Mouse (Mus musculus) forebrain, embryonic 13.5 days (tissue): ENCODE measurements around the gene Slit3. TPM values are rescaled to one million over a fixed set of nuclear protein-coding genes. Genes with fewer than 3 reads are reported as not detected.

Experiments
- ATAC-seq: fragments of 200-750 bp; cut with Nextera tagmentation; 2 replicates; pipeline ENCODE4 v1.8.0; 2017
- H3K27ac ChIP-seq: fragments of 300-500 bp; sonication (generic); 2 replicates; pipeline ENCODE4 v1.5.1; 2015; ENCODE audit warnings: inconsistent platforms, mild to moderate bottlenecking, moderate library complexity
- H3K27me3 ChIP-seq: fragments of 300-500 bp; sonication (generic); 2 replicates; pipeline ENCODE4 v1.6.1; 2015; ENCODE audit warnings: mild to moderate bottlenecking, inconsistent platforms
- H3K36me3 ChIP-seq: fragments of 300-500 bp; sonication (generic); 2 replicates; pipeline ENCODE4 v1.6.1; 2015; ENCODE audit warnings: mild to moderate bottlenecking, inconsistent platforms; ENCODE audit not compliant: poor library complexity, severe bottlenecking
- H3K4me1 ChIP-seq: fragments of 300-500 bp; sonication (generic); 2 replicates; pipeline ENCODE4 v1.6.1; 2015; ENCODE audit warnings: inconsistent platforms
- H3K4me2 ChIP-seq: fragments of 300-500 bp; sonication (generic); 2 replicates; pipeline ENCODE4 v1.6.1; 2015; ENCODE audit warnings: inconsistent platforms, mild to moderate bottlenecking, moderate library complexity
- H3K4me3 ChIP-seq: fragments of 300-500 bp; sonication (generic); 2 replicates; pipeline ENCODE4 v1.5.1; 2015; ENCODE audit warnings: mild to moderate bottlenecking, inconsistent platforms
- H3K9ac ChIP-seq: fragments of 300-500 bp; sonication (generic); 2 replicates; pipeline ENCODE4 v1.6.1; 2015; ENCODE audit warnings: mild to moderate bottlenecking, inconsistent platforms
- H3K9me3 ChIP-seq: fragments of 300-500 bp; sonication (generic); replicated peaks from 2 replicates; pipeline ENCODE4 v1.6.1; 2016; ENCODE audit warnings: inconsistent platforms
- WGBS: fragments of 180-500 bp; shearing (Covaris S2); methylation state at CpG from one replicate; pipeline ENCODE4 v1.1.7; 2015; 5-methylcytosine and 5-hydroxymethylcytosine counted together
- polyA plus RNA-seq: library from polyadenylated mRNA; unstranded; fragments of >200 nt; fragmentation: Nextera tagmentation; extraction: Ambion mirVana; gene quantifications from 2 replicates; pipeline ENCODE4 v1.2.1, GENCODE M21; 2015

The Slit3 gene
- polyA plus RNA-seq, 1 experiment from 2014 or later: 2.6 TPM

DNA sequence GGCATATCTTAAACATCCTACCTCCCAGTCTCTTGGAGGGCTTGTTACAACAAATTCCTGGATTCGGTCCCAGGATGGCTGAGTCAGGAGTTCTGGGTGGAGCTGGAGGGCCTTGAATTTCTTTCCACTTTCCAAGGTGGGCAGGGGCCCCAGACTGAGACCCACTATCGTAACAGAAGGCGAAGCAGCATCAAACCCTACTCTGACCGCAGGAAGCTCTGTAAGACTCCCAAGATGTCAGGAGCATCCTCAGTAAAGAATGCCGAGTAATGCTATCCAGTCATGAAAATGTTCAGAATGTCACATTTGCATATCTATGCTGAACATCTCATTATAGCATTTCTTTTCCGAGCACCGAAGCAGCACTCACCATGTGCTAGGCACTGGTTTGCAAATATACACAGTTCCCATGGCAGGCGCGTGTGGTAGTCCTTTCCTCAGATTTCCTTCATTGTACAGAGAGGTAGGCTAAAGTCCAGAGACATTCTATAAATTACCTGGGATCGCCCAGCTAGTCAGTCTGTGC is 140.6 kb downstream of the Slit3 start:
- H3K27ac ChIP-seq: no peak overlapping the region
- no peaks in the 10 kb centered on the region for H3K27me3 ChIP-seq
- no peak overlapping the region for H3K4me3 ChIP-seq
- H3K9me3 ChIP-seq: no peaks in the 10 kb centered on the region
- 0 out of 2 replicates have a peak, but pooled peaks cover 4% of the 10 kb centered on the region for H3K4me1 ChIP-seq
- ATAC-seq: peak; percentile 36; the same call in 1 of the 2 replicates
- no peak overlapping the region for H3K9ac ChIP-seq
- no peak overlapping the region for H3K4me2 ChIP-seq
- no peaks in the 10 kb centered on the region for H3K36me3 ChIP-seq
- 83% methylated on average over 10 of the region's 10 CpGs for WGBS

DNA sequence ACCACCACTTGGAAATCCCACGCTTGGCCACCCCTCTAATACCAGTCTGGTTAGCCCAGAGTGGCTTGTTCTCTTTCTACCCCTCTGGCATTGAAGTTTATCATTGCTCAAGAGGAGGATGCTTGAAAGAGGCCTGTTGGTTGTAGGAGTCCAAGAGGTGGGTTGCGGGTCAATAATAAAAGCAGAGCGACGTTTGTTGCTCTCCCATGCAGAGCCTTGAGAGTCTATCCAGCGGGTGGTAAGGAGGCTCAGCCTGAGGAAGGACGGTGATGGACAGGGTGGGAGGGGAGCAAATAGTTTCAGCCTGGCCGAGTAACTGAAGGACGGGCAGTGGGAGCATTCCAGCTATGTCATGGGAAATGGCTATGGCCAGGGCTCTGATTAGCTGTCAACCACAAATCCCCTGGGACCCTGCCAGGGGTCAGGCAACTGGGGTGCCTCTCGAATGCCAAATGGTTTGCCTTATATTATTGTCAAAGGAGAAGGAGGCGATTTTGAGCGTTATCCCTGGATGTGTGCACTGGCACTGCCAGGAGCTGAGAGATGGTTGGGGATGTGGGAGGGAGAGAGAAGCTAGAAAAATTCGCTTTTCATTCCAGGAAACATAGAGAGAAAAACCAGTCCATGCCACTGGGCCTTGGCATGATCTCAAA is 141.4 kb downstream of the Slit3 start:
- 0 out of 2 replicates have a peak, but pooled peaks cover 4% of the 10 kb centered on the region for H3K4me1 ChIP-seq
- 48% methylated on average over 12 of the region's 12 CpGs for WGBS
- no peak overlapping the region for H3K27ac ChIP-seq
- H3K9me3 ChIP-seq: no peaks in the 10 kb centered on the region
- ATAC-seq: no peak
- H3K27me3 ChIP-seq: no peaks in the 10 kb centered on the region
- no peak overlapping the region for H3K9ac ChIP-seq
- no peaks in the 10 kb centered on the region for H3K36me3 ChIP-seq
- H3K4me3 ChIP-seq: no peak overlapping the region
- H3K4me2 ChIP-seq: no peak overlapping the region

GRCm38 (mm10) chr11:35264749-35265148 is 143.7 kb downstream of the Slit3 start:
- no peak for ATAC-seq
- no peaks in the 10 kb centered on the region for H3K9me3 ChIP-seq

DNA sequence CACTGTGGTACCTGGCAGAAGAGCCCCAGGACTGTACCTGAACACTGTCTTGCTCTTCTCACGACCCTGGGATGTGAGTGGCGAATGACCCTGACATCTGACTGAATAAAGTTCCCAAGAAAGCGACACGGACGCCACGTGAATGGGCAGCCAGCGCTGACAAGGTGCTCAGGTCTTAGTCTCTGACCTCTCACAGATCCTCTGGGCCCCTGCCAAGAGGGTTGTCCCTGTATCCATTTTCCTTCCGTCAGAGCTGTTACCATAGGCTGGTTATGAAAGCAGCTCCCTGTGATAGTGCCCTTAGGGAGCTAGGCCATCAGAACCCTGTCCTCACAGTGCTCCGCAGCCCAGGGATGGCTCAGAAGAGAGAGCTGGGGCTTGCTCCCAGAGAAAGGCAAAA is 149.4 kb downstream of the Slit3 start:
- H3K9ac ChIP-seq: no peak overlapping the region
- peaks cover 14% of the 10 kb centered on the region for H3K27me3 ChIP-seq
- WGBS: 89% methylated on average over 9 of the region's 9 CpGs
- H3K4me1 ChIP-seq: peaks cover 16% of the 10 kb centered on the region
- no peak for ATAC-seq
- no peaks in the 10 kb centered on the region for H3K9me3 ChIP-seq
- no peaks in the 10 kb centered on the region for H3K36me3 ChIP-seq
- no peak overlapping the region for H3K27ac ChIP-seq
- H3K4me2 ChIP-seq: no peak overlapping the region
- no peak overlapping the region for H3K4me3 ChIP-seq

More at GRCm38 (mm10) chr11:35264749-35265148, 143.7 kb downstream of the Slit3 start:
- Histone ChIP-seq H3K27me3 (no peaks in the 10 kb centered on the region), H3K4me1 (0 out of 2 replicates have a peak, but pooled peaks cover 4% of the 10 kb centered on the region), H3K36me3 (no peaks in the 10 kb centered on the region), H3K9ac (no peak overlapping the region), H3K4me3 (no peak overlapping the region), H3K27ac (no peak overlapping the region), H3K4me2 (no peak overlapping the region)
- 94% methylated on average over 3 of the region's 3 CpGs for WGBS

GRCm38 (mm10) chr11:35273416-35273815 is 152.4 kb downstream of the Slit3 start:
- H3K27ac ChIP-seq: no peak overlapping the region
- no peak for ATAC-seq
- no peak overlapping the region for H3K9ac ChIP-seq
- H3K4me2 ChIP-seq: no peak overlapping the region
- H3K27me3 ChIP-seq: peaks cover 27% of the 10 kb centered on the region
- 25% methylated on average over 10 of the region's 10 CpGs for WGBS
- H3K9me3 ChIP-seq: no peaks in the 10 kb centered on the region
- no peaks in the 10 kb centered on the region for H3K36me3 ChIP-seq
- no peak overlapping the region for H3K4me3 ChIP-seq
- H3K4me1 ChIP-seq: peaks cover 27% of the 10 kb centered on the region

DNA sequence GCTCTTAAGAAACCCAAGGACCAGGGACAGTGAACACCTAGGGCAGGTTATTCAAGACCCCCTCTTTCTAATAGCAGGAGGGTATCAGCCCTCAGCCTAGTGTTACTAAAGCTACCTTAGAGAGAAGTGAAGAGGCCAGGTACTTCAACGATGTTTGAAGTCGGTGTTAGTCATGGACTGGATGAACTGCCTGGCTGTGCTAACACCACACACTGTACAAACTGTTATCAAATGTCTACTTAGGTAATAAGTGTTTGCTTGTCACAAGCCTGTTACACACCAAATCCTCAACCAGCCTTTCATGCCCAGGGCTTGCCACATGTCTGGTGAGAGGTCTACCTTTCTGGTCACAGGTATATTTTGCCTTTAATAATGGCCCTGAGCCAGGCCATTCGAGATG is 153.0 kb downstream of the Slit3 start:
- Histone ChIP-seq H3K27ac (no peak overlapping the region), H3K9ac (no peak overlapping the region), H3K27me3 (peaks cover 27% of the 10 kb centered on the region), H3K36me3 (no peaks in the 10 kb centered on the region), H3K4me2 (no peak overlapping the region), H3K9me3 (no peaks in the 10 kb centered on the region), H3K4me3 (no peak overlapping the region), H3K4me1 (peaks cover 33% of the 10 kb centered on the region)
- no peak for ATAC-seq
- 86% methylated on average over 3 of the region's 3 CpGs for WGBS

GRCm38 (mm10) chr11:35275300-35275699 is 154.3 kb downstream of the Slit3 start:
- 86% methylated on average over 7 of the region's 7 CpGs for WGBS
- H3K9me3 ChIP-seq: no peaks in the 10 kb centered on the region
- no peak overlapping the region for H3K27ac ChIP-seq
- H3K27me3 ChIP-seq: peaks cover 30% of the 10 kb centered on the region
- ATAC-seq: no peak
- no peak overlapping the region for H3K4me3 ChIP-seq
- H3K4me2 ChIP-seq: no peak overlapping the region
- no peak overlapping the region for H3K9ac ChIP-seq
- peaks cover 34% of the 10 kb centered on the region for H3K4me1 ChIP-seq
- no peaks in the 10 kb centered on the region for H3K36me3 ChIP-seq

- Histone ChIP-seq H3K27ac (no peak overlapping the region), H3K4me2 (no peak overlapping the region), H3K9me3 (no peaks in the 10 kb centered on the region), H3K27me3 (peaks cover 30% of the 10 kb centered on the region), H3K4me1 (peaks cover 34% of the 10 kb centered on the region), H3K4me3 (no peak overlapping the region), H3K9ac (no peak overlapping the region), H3K36me3 (no peaks in the 10 kb centered on the region)
- WGBS: 35% methylated on average over 11 of the region's 11 CpGs
- no peak for ATAC-seq
Observed at GRCm38 (mm10) chr11:35276001-35276400, 155.0 kb downstream of the Slit3 start.

GRCm38 (mm10) chr11:35278128-35278769 is 157.2 kb downstream of the Slit3 start:
- H3K4me2 ChIP-seq: no peak overlapping the region
- H3K27ac ChIP-seq: no peak overlapping the region
- H3K9me3 ChIP-seq: no peaks in the 10 kb centered on the region
- H3K27me3 ChIP-seq: peaks cover 35% of the 10 kb centered on the region
- peaks cover 36% of the 10 kb centered on the region for H3K4me1 ChIP-seq
- no peak overlapping the region for H3K4me3 ChIP-seq
- ATAC-seq: peak; percentile 33; the same call in 1 of the 2 replicates
- no peak overlapping the region for H3K9ac ChIP-seq
- WGBS: 78% methylated on average over 16 of the region's 16 CpGs
- H3K36me3 ChIP-seq: no peaks in the 10 kb centered on the region

DNA sequence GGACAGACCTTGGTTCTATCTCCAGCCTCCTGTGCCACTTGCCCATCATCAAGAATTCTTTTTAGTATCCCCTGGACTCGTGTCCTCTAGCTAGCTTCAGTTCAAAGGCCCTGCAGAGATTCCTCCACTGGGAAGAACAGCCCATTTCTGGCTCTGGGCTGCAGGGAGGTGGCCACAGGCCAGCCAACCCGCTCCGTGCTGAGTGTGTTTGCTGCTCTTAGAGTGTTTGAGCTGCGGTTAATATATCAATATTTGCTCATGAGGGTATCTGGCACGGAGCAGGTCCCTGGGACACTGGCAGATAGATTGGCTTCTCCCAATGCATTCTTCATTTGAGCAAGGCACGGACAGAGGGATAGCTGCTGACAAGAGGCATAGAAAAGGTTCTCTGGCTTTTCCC is 159.8 kb downstream of the Slit3 start:
- no peaks in the 10 kb centered on the region for H3K9me3 ChIP-seq
- ATAC-seq: no peak
- H3K36me3 ChIP-seq: no peaks in the 10 kb centered on the region
- peaks cover 36% of the 10 kb centered on the region for H3K4me1 ChIP-seq
- H3K4me2 ChIP-seq: no peak overlapping the region
- no peak overlapping the region for H3K9ac ChIP-seq
- no peak overlapping the region for H3K27ac ChIP-seq
- H3K27me3 ChIP-seq: peaks cover 28% of the 10 kb centered on the region; the same call in 1 of the 2 replicates
- 89% methylated on average over 6 of the region's 6 CpGs for WGBS
- H3K4me3 ChIP-seq: no peak overlapping the region

GRCm38 (mm10) chr11:35282001-35282632 is 161.1 kb downstream of the Slit3 start:
- Histone ChIP-seq H3K36me3 (no peaks in the 10 kb centered on the region), H3K4me3 (no peak overlapping the region), H3K9ac (no peak overlapping the region), H3K9me3 (no peaks in the 10 kb centered on the region), H3K4me2 (no peak overlapping the region), H3K27me3 (peaks cover 23% of the 10 kb centered on the region; the same call in 1 of the 2 replicates), H3K4me1 (peaks cover 36% of the 10 kb centered on the region), H3K27ac (no peak overlapping the region)
- WGBS: 68% methylated on average over 5 of the region's 5 CpGs
- no peak for ATAC-seq
